Mouse (Mus musculus): ENCODE measurements around the gene Krtcap2.

The Krtcap2 gene

GRCm38 (mm10) chr3:89245688-89246171, at the start of gene Krtcap2:
Krtcap2 (plus strand) TSS chr3:89245966.
- in situ Hi-C loops (cut with MboI, MseI), result loop anchor here (5.0 kb wide), 1 partner anchor 37 kb away; the partner anchor contains the start of gene Efna1

- in situ Hi-C loops (cut with MboI, MseI), result loop anchor here (25.0 kb wide), 1 partner anchor 866 kb away; the partner anchor contains the start of genes 4933434E20Rik, Tpm3 and Ubap2l
Measured at GRCm38 (mm10) chr3:89195979-89196877, 49.5 kb upstream of the Krtcap2 start.

DNA sequence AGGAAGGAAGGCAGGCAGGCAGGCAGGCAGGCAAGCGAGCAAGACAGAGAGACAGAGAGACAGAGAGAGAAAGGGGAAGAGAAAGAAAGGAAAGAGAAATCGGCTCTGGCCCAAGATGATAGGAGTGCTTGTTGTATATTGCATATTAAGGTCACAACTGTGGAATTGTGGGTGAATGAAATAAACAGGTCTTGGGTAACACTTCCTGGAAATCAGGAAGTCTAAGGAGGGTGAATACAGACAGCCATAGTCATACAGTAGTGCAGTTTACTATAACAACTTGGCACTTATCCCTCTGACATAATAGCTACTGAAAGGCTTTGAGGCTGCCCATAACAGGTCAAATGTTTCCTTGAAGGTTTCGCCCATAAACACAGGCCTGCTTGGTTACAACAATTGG, 45.9 kb upstream of the Krtcap2 start:
- in situ Hi-C loops (cut with MboI, MseI), result loop anchor here (25.0 kb wide), 1 partner anchor 862 kb away; the partner anchor contains the start of genes 4933434E20Rik, Tpm3 and Ubap2l

GRCm38 (mm10) chr3:89202253-89203141, 43.3 kb upstream of the Krtcap2 start, which contains the start of gene Gba:
Gba (plus strand) TSS chr3:89202928.
- in situ Hi-C loops (cut with MboI, MseI), result no loop called here

- in situ Hi-C loops (cut with MboI, MseI), result no loop called here
Measured at GRCm38 (mm10) chr3:89203142-89203514, 42.6 kb upstream of the Krtcap2 start.

DNA sequence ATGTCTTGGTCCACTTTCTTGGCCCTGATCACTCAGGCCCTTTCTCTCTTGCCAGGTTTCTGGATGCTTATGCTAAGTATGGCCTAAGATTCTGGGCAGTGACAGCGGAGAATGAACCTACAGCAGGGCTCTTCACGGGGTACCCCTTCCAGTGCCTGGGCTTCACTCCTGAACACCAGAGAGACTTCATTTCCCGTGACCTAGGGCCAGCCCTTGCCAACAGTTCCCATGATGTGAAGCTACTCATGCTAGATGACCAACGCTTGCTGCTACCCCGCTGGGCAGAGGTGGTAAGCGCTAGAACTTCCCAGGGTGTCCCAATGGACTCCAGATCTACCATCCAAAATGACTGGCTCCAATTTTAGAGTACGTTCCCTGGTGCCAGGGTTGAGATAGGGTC, 39.7 kb upstream of the Krtcap2 start:
- in situ Hi-C loops (cut with MboI, MseI), result loop anchor here (5.0 kb wide), 1 partner anchor 114 kb away; the partner anchor contains the start of gene Rusc1

- in situ Hi-C loops (cut with MboI, MseI), result loop anchor here (5.0 kb wide), 1 partner anchor 114 kb away; the partner anchor contains the start of gene Rusc1
Measured at GRCm38 (mm10) chr3:89206695-89207094, 39.1 kb upstream of the Krtcap2 start.

- in situ Hi-C loops (cut with MboI, MseI), result loop anchor here (5.0 kb wide), 1 partner anchor 116 kb away; the partner anchor contains the start of gene Rusc1
Measured at GRCm38 (mm10) chr3:89208075-89208657, 37.6 kb upstream of the Krtcap2 start.

DNA sequence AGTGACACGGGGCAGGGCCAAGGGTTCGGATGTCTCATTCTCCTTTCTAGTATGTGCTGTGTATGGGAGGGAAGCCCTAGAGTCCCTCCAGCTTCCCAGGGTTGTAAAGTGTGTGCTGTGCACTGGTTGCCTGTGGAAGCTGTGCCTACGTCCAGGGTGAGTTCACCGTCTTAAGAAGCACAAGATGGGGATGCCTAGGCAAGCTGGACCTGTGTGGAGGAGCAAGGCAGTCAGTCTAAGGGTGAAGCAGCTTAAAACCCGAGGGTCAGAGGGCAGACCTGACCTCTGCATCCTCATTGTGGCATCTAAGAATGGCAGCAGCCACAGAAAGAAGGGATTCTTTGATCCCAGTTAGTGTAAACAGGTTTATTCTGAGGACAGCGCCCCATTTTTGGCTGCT, 37.0 kb upstream of the Krtcap2 start:
- in situ Hi-C loops (cut with MboI, MseI), result loop anchor here (5.0 kb wide), 1 partner anchor 116 kb away; the partner anchor contains the start of gene Rusc1

DNA sequence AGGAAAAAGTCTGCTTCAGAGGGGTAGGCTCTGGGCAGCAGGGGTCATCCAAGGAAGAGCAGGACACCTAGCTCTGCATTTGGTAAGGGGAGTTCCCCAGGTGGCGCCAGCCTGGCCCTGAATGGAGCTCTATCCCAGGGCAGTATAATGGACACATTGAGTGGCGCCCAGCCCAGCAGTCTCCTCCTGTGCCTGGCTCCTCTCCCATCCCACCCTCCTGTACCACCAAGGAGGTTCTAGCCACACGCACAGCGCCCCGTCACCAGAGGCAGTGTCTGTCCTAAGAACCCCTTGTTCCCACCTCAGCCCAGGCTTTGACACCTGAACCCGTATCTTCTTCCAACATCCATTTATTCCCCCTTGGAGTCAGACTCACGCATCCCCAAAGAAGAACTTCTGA, 36.0 kb upstream of the Krtcap2 start:
- in situ Hi-C loops (cut with MboI, MseI), result loop anchor here (5.0 kb wide), 1 partner anchor 117 kb away; the partner anchor contains the start of gene Rusc1

DNA sequence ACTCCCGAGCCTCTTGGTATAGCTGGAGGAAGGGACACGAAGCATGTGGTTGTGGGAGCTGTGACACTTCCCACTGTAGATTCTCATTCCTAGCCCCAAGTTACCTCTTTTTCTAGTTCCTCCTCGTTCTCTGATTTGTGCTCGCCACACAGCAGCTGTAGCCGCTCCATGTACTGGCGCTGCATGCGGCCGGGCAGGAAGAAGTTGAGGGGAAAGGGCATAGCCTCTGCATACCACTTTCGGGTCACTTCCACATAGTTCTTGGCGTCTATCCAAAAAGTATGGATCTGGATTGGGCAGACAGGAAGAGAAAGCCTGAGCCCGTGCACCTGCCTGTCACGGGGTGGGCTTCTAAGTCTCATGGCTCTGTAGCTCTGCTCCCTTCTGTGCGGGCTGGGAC, 35.6 kb upstream of the Krtcap2 start:
- in situ Hi-C loops (cut with MboI, MseI), result no loop called here

- in situ Hi-C loops (cut with MboI, MseI), result no loop called here
Measured at GRCm38 (mm10) chr3:89210731-89211130, 35.0 kb upstream of the Krtcap2 start.

DNA sequence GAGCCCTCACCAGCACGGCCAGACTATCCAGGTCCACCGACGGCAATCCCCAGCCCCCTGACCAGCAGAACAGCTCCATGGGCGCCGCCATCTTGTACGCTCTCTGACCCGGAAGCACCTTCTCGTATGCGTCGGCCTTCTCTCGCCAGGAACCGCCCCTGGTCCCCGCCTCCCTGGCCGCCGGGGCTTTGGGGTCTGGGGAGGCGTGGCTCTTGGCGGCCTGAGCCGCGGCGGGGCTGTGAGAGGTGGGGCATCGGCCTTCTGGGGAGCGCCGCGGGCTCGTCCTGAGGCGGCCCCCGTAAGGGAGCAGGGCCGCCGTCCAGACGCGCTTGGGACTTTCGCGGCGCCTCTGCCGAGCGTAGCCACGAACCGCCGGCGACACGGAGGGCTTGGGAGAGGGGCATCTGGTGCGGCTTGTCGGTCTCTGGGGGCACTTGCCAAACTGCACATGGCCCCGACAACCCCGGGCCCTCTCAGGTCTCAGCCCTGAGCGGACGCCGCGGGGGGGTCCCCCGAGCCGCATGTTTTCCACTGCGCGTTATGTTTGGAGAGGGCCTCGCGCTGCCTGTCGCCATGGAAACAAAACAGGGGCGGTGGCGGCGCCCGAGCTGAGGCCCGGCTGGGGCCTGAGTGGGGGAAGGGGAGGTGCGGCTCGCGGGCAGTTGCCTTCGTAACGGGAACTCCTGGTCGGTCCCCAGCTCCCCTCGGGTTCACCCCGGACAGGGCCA, 31.8 kb upstream of the Krtcap2 start:
- in situ Hi-C loops (cut with MboI, MseI), result no loop called here

- in situ Hi-C loops (cut with MboI, MseI), result loop anchor here (5.0 kb wide), 1 partner anchor 98 kb away; no protein-coding TSS in a partner anchor
Measured at GRCm38 (mm10) chr3:89214681-89215411, 30.9 kb upstream of the Krtcap2 start, which contains the start of gene Thbs3. Thbs3 (plus strand) TSS chr3:89215180.

- in situ Hi-C loops (cut with MboI, MseI), result loop anchor here (5.0 kb wide), 1 partner anchor 99 kb away; no protein-coding TSS in a partner anchor
Measured at GRCm38 (mm10) chr3:89215853-89216252, 29.9 kb upstream of the Krtcap2 start.

GRCm38 (mm10) chr3:89216407-89216806, 29.4 kb upstream of the Krtcap2 start:
- in situ Hi-C loops (cut with MboI, MseI), result loop anchor here (5.0 kb wide), 1 partner anchor 99 kb away; no protein-coding TSS in a partner anchor

- in situ Hi-C loops (cut with MboI, MseI), result loop anchor here (5.0 kb wide), 1 partner anchor 101 kb away; no protein-coding TSS in a partner anchor
Measured at GRCm38 (mm10) chr3:89218271-89218670, 27.5 kb upstream of the Krtcap2 start.

GRCm38 (mm10) chr3:89219546-89219945, 26.2 kb upstream of the Krtcap2 start:
- in situ Hi-C loops (cut with MboI, MseI), result loop anchor here (5.0 kb wide), 1 partner anchor 102 kb away; no protein-coding TSS in a partner anchor

DNA sequence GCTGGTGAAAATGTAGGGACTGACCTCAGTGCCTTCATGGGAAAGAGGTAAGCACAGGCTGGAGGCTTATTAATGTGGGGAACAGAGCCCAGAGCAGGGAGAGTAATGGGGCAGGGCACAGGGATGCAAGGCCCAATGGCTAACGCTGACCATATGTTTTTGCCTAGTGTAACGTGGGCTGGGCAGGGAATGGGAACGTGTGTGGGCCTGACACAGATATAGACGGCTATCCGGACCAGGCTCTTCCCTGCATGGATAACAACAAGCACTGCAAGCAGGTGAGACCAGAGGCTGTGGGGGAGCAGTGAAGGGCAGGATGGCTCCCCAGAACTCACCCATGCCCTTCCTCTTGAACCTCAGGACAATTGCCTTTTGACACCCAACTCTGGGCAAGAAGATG, 24.6 kb upstream of the Krtcap2 start:
- in situ Hi-C loops (cut with MboI, MseI), result no loop called here

All from regulatory T cell (primary cell).